8 mouse cellular contexts compared by ENCODE assay signal in genomic region chr17:44777337-44777804, GRCm38 (mm10). TPM values are rescaled to one million over a fixed set of nuclear protein-coding genes. Genes with fewer than 3 reads are reported as not detected.
DNase-seq lines count a peak whose midpoint lies in the region; ATAC-seq and TF ChIP-seq lines count a peak whose summit lies in the region.

No protein-coding gene starts in this region.

- no peaks in the 10 kb centered on the region for H3K36me3 ChIP-seq in heart, embryonic 15.5 days
- H3K36me3 ChIP-seq in liver, embryonic 14.5 days (replicated peaks; ENCODE audit: control insufficient read depth, insufficient read depth, low read depth), result no peaks in the 10 kb centered on the region

- no peaks in the 10 kb centered on the region for H3K9me3 ChIP-seq in heart, embryonic 15.5 days (replicated peaks)
- H3K9me3 ChIP-seq in liver, embryonic 14.5 days (ENCODE audit: control insufficient read depth, low read length), result no peaks in the 10 kb centered on the region

- H3K27me3 ChIP-seq in heart, embryonic 15.5 days, result no peaks in the 10 kb centered on the region
- H3K27me3 ChIP-seq in liver, embryonic 14.5 days (ENCODE audit: control insufficient read depth, insufficient read depth, low read length), result no peaks in the 10 kb centered on the region

- under 1% methylated on average over 35 of the region's 35 CpGs for WGBS in heart, embryonic 15.5 days
- WGBS in liver, embryonic 14.5 days (ENCODE audit: insufficient replicate concordance), result under 1% methylated on average over 33 of the region's 35 CpGs

- TF ChIP-seq CTCF in liver, embryonic 14.5 days (IDR thresholded peaks at IDR 0.05; ENCODE audit: low read depth), result no peak

- peak overlapping the region; percentile 91 for H3K27ac ChIP-seq in heart, embryonic 15.5 days
- peak overlapping the region; percentile 58 for H3K27ac ChIP-seq in liver, embryonic 14.5 days

- H3K4me3 ChIP-seq in heart, embryonic 15.5 days, result peak overlapping the region; percentile 86
- H3K4me3 ChIP-seq in liver, embryonic 14.5 days (ENCODE audit: insufficient read depth in 1 of 2, low read depth in 2 of 2, low read length in 2 of 2), result peak overlapping the region; percentile 86 to 88

- peak; percentile 86 for DNase-seq in CD4-positive helper T cell, adult 2 months (ENCODE audit: low read depth, low spot score)
- DNase-seq in brain, adult 2 months (ENCODE audit: low read depth, low spot score), result peak; percentile 81
- DNase-seq in kidney, postnatal 25 days, result peak; percentile 59 to 81
- DNase-seq in liver, embryonic 14.5 days (ENCODE audit: low read depth in 3 of 3, low spot score in 3 of 3), result peak; percentile 22 to 33 (median 31)
- DNase-seq in neural tube, embryonic 10.5 days (ENCODE audit: extremely low spot score, low spot score), result peak; percentile 77
- DNase-seq in testis, postnatal 10 days (ENCODE audit: low spot score), result peak; percentile 82

- peak; percentile 61; the same call in 1 of the 2 replicates for ATAC-seq in erythroid progenitor cell, adult 5-6 weeks (replicated peaks; ENCODE audit: low FRiP score, poor library complexity, severe bottlenecking)
- ATAC-seq in heart, embryonic 15.5 days (replicated peaks; ENCODE audit: insufficient number of reproducible peaks, insufficient read depth, low FRiP score, low read depth), result peak; percentile 76
- peak; percentile 73 for ATAC-seq in liver, embryonic 14.5 days (ENCODE audit: insufficient read depth)

- H3K4me2 ChIP-seq in heart, embryonic 15.5 days, result peak overlapping the region; percentile 87
- H3K4me2 ChIP-seq in liver, embryonic 14.5 days (ENCODE audit: low read depth), result peak overlapping the region; percentile 78

- peak overlapping the region; percentile 93 for H3K9ac ChIP-seq in heart, embryonic 15.5 days
- peak overlapping the region; percentile 92 for H3K9ac ChIP-seq in liver, embryonic 14.5 days (replicated peaks)

- no peak for TF ChIP-seq EP300 in liver, embryonic 14.5 days (IDR thresholded peaks at IDR 0.05; ENCODE audit: low read depth)

- peaks cover 3% of the 10 kb centered on the region; the same call in 1 of the 2 replicates for H3K4me1 ChIP-seq in heart, embryonic 15.5 days (replicated peaks)
- H3K4me1 ChIP-seq in liver, embryonic 14.5 days (replicated peaks; ENCODE audit: control insufficient read depth in 2 of 2, insufficient read depth in 2 of 2, low read length in 1 of 2), result peaks cover 0 to 5% of the 10 kb centered on the region in 2 experiments; a peak in 2 of 4 replicates

RNA-seq across cellular contexts. Expression of gene Supt3, which starts 0.4 kb away (rescaled TPM):
- 17.7 and 20.5 TPM in 2 replicates for total RNA-seq in erythroid progenitor cell, adult 5-6 weeks (2015; ENCODE audit: low replicate concordance)
- 9.8 and 19.4 TPM in 2 replicates for total RNA-seq in erythroid progenitor cell, adult 5-6 weeks (2017; ENCODE audit: low replicate concordance)
- 20.7 and 21.1 TPM in 2 replicates for polyA plus RNA-seq in heart, embryonic 15.5 days (2015; fragmentation: Nextera tagmentation; extraction: Ambion mirVana)
- 2.0 and 2.7 TPM in 2 replicates for polyA plus RNA-seq in liver, embryonic 14.5 days (2012; rRNA removed)
- polyA plus RNA-seq in liver, embryonic 14.5 days (2014; fragmentation: Nextera tagmentation; extraction: Ambion mirVana), result 5.3 and 6.4 TPM in 2 replicates

RNA-seq across cellular contexts. Expression of gene Runx2, which starts 37.2 kb away (rescaled TPM):
- 2.9 and 4.3 TPM in 2 replicates for total RNA-seq in erythroid progenitor cell, adult 5-6 weeks (2015; ENCODE audit: low replicate concordance)
- total RNA-seq in erythroid progenitor cell, adult 5-6 weeks (2017; ENCODE audit: low replicate concordance), result 0.77 TPM in 1 of 2 replicates, not detected in the other
- 0.23 and 0.61 TPM in 2 replicates for polyA plus RNA-seq in heart, embryonic 15.5 days (2015; fragmentation: Nextera tagmentation; extraction: Ambion mirVana)
- 0.58 and 0.76 TPM in 2 replicates for polyA plus RNA-seq in liver, embryonic 14.5 days (2012; rRNA removed)
- polyA plus RNA-seq in liver, embryonic 14.5 days (2014; fragmentation: Nextera tagmentation; extraction: Ambion mirVana), result 0.40 and 0.65 TPM in 2 replicates

Comparison
In these comparisons a context has a peak if more than half of its experiments do, and no peak if none do; other contexts are left out.
1. Peak in every context shown above with its lines: DNase-seq, ATAC-seq, H3K4me3 ChIP-seq and H3K27ac ChIP-seq.
2. DNase-seq: peak in every context shown above with its lines; median percentile 86 in CD4-positive helper T cell, adult 2 months; 82 in testis, postnatal 10 days; 81 in brain, adult 2 months; 77 in neural tube, embryonic 10.5 days; 70 in kidney, postnatal 25 days; 31 in liver, embryonic 14.5 days.